Mouse (Mus musculus) embryonic facial prominence, embryonic 10.5 days (tissue): ENCODE results near the gene Alk. TPM values are rescaled to one million over a fixed set of nuclear protein-coding genes. Genes with fewer than 3 reads are reported as not detected.

Source experiments
- DNase-seq: peaks from one replicate; pipeline ENCODE4 v3.0.0-alpha.2; 2017; ENCODE audit warnings: low spot score
- H3K27ac ChIP-seq: fragments of 300-500 bp; sonication (generic); replicated peaks from 2 replicates; pipeline ENCODE4 v1.5.1; 2016; ENCODE audit warnings: mild to moderate bottlenecking
- H3K27me3 ChIP-seq: fragments of 300-500 bp; sonication (generic); replicated peaks from 2 replicates; pipeline ENCODE4 v1.6.1; 2016; ENCODE audit warnings: low read depth, mild to moderate bottlenecking; ENCODE audit not compliant: poor library complexity, severe bottlenecking
- H3K36me3 ChIP-seq: fragments of 300-500 bp; sonication (generic); replicated peaks from 2 replicates; pipeline ENCODE4 v1.6.1; 2016; ENCODE audit warnings: mild to moderate bottlenecking, moderate library complexity
- H3K4me1 ChIP-seq: fragments of 300-500 bp; sonication (generic); 2 replicates; pipeline ENCODE4 v1.6.1; 2016
- H3K4me3 ChIP-seq: fragments of 300-500 bp; sonication (generic); 2 replicates; pipeline ENCODE4 v1.5.1; 2016; ENCODE audit warnings: mild to moderate bottlenecking, moderate library complexity
- H3K9me3 ChIP-seq: fragments of 300-500 bp; sonication (generic); 2 replicates; pipeline ENCODE4 v1.6.1; 2016; ENCODE audit warnings: mild to moderate bottlenecking
- WGBS: fragments of 180-500 bp; shearing (Covaris S2); methylation state at CpG from one replicate; pipeline ENCODE4 v1.1.7; 2016; 5-methylcytosine and 5-hydroxymethylcytosine counted together
- polyA plus RNA-seq: library from polyadenylated mRNA; unstranded; fragments of >200 nt; fragmentation: Nextera tagmentation; extraction: Ambion mirVana; gene quantifications from 2 replicates; pipeline ENCODE4 v1.2.1, GENCODE M21; 2016

Gene Alk
- polyA plus RNA-seq, 1 experiment from 2014 or later, result 0.40 TPM

- Histone ChIP-seq H3K9me3 (no peaks in the 10 kb centered on the region), H3K4me3 (no peak overlapping the region), H3K36me3 (no peaks in the 10 kb centered on the region), H3K27ac (no peak overlapping the region), H3K27me3 (peaks cover 17% of the 10 kb centered on the region), H3K4me1 (peaks cover 10% of the 10 kb centered on the region; the same call in 1 of the 2 replicates)
- DNase-seq, result no peak
- WGBS, result 69% methylated on average over 5 of the region's 5 CpGs
These were observed 739.0 kb downstream of the Alk start for GRCm38 (mm10) chr17:71865437-71865836.

GRCm38 (mm10) chr17:71864039-71864438 lies 740.4 kb downstream of the Alk start:
- no peak for DNase-seq
- no peak overlapping the region for H3K4me3 ChIP-seq
- peaks cover 8% of the 10 kb centered on the region; the same call in 1 of the 2 replicates for H3K36me3 ChIP-seq
- H3K4me1 ChIP-seq, result peaks cover under 1% of the 10 kb centered on the region; the same call in 1 of the 2 replicates
- peaks cover 9% of the 10 kb centered on the region; the same call in 1 of the 2 replicates for H3K27me3 ChIP-seq
- H3K27ac ChIP-seq, result no peak overlapping the region
- 88% methylated on average over 8 of the region's 8 CpGs for WGBS
- H3K9me3 ChIP-seq, result no peaks in the 10 kb centered on the region

- Histone ChIP-seq H3K36me3 (peaks cover 9% of the 10 kb centered on the region; the same call in 1 of the 2 replicates), H3K27ac (no peak overlapping the region), H3K4me3 (no peak overlapping the region), H3K27me3 (no peaks in the 10 kb centered on the region), H3K9me3 (no peaks in the 10 kb centered on the region), H3K4me1 (no peaks in the 10 kb centered on the region)
- DNase-seq, result no peak
- WGBS, result 92% methylated on average over 4 of the region's 4 CpGs
These were observed 741.5 kb downstream of the Alk start for GRCm38 (mm10) chr17:71862895-71863294.

GRCm38 (mm10) chr17:71862184-71862583 lies 742.2 kb downstream of the Alk start:
- H3K9me3 ChIP-seq, result no peaks in the 10 kb centered on the region
- no peaks in the 10 kb centered on the region for H3K4me1 ChIP-seq
- peaks cover 9% of the 10 kb centered on the region; the same call in 1 of the 2 replicates for H3K36me3 ChIP-seq
- no peaks in the 10 kb centered on the region for H3K27me3 ChIP-seq
- no peak overlapping the region for H3K27ac ChIP-seq
- no peak overlapping the region for H3K4me3 ChIP-seq
- 82% methylated on average over 3 of the region's 3 CpGs for WGBS
- DNase-seq, result no peak

- Histone ChIP-seq H3K27ac (no peak overlapping the region), H3K36me3 (peaks cover 16% of the 10 kb centered on the region)
These were observed 772.5 kb downstream of the Alk start for GRCm38 (mm10) chr17:71831960-71832359.

GRCm38 (mm10) chr17:71828647-71829414 lies 775.6 kb downstream of the Alk start:
- no peak overlapping the region for H3K27ac ChIP-seq
- H3K27me3 ChIP-seq, result no peaks in the 10 kb centered on the region
- peaks cover 8% of the 10 kb centered on the region; the same call in 1 of the 2 replicates for H3K4me1 ChIP-seq
- no peaks in the 10 kb centered on the region for H3K9me3 ChIP-seq
- peaks cover 28% of the 10 kb centered on the region for H3K36me3 ChIP-seq
- no peak overlapping the region for H3K4me3 ChIP-seq
- 59% methylated on average over 12 of the region's 12 CpGs for WGBS
- no peak for DNase-seq

More at GRCm38 (mm10) chr17:71831960-71832359, 772.5 kb downstream of the Alk start:
- no peaks in the 10 kb centered on the region for H3K27me3 ChIP-seq
- 88% methylated on average over 3 of the region's 3 CpGs for WGBS
- H3K4me3 ChIP-seq, result no peak overlapping the region
- DNase-seq, result no peak
- no peaks in the 10 kb centered on the region for H3K9me3 ChIP-seq
- peaks cover 8% of the 10 kb centered on the region; the same call in 1 of the 2 replicates for H3K4me1 ChIP-seq

- H3K27ac ChIP-seq, result no peak overlapping the region
- no peaks in the 10 kb centered on the region for H3K27me3 ChIP-seq
- H3K4me3 ChIP-seq, result no peak overlapping the region
- peaks cover 28% of the 10 kb centered on the region for H3K36me3 ChIP-seq
- 78% methylated on average over 8 of the region's 8 CpGs for WGBS
- no peaks in the 10 kb centered on the region for H3K9me3 ChIP-seq
- H3K4me1 ChIP-seq, result peaks cover 8% of the 10 kb centered on the region; the same call in 1 of the 2 replicates
- no peak for DNase-seq
These were observed 776.8 kb downstream of the Alk start for GRCm38 (mm10) chr17:71827627-71828026.

GRCm38 (mm10) chr17:71826603-71827002 lies 777.8 kb downstream of the Alk start:
- peaks cover 30% of the 10 kb centered on the region for H3K36me3 ChIP-seq

GRCm38 (mm10) chr17:71823622-71824306 lies 780.7 kb downstream of the Alk start:
- Histone ChIP-seq H3K36me3 (peaks cover 37% of the 10 kb centered on the region), H3K4me1 (peaks cover 5% of the 10 kb centered on the region; the same call in 1 of the 2 replicates), H3K27me3 (no peaks in the 10 kb centered on the region), H3K27ac (no peak overlapping the region), H3K9me3 (no peaks in the 10 kb centered on the region), H3K4me3 (no peak overlapping the region)
- WGBS, result 93% methylated on average over 8 of the region's 8 CpGs
- DNase-seq, result no peak

More at GRCm38 (mm10) chr17:71826603-71827002, 777.8 kb downstream of the Alk start:
- Histone ChIP-seq H3K4me3 (no peak overlapping the region), H3K27ac (no peak overlapping the region), H3K4me1 (peaks cover 8% of the 10 kb centered on the region; the same call in 1 of the 2 replicates), H3K27me3 (no peaks in the 10 kb centered on the region), H3K9me3 (no peaks in the 10 kb centered on the region)
- WGBS, result 83% methylated on average over 3 of the region's 3 CpGs
- DNase-seq, result no peak

Other genes with a start within 250 kb of the Alk start
- gene Ypel5, start 231.8 kb upstream of the Alk start, polyA plus RNA-seq, result 25.2 and 28.0 TPM in 2 replicates